Mouse (Mus musculus) small intestine, adult 2 months (tissue): ENCODE results near the gene Kif5a.

Experiments
- CTCF ChIP-seq: fragments of 200-500 bp; IDR thresholded peaks from 2 replicates; pipeline ENCODE4 v1.5.1; 2012; ENCODE audit warnings: low read depth, mild to moderate bottlenecking, control low read depth, inconsistent platforms, low read length, moderate library complexity, mixed read lengths; ENCODE audit not compliant: insufficient replicate concordance, insufficient read length; ENCODE audit errors: extremely low read depth
- POLR2A ChIP-seq: fragments of 200-500 bp; IDR thresholded peaks from 2 replicates; pipeline ENCODE4 v1.6.1; 2012; ENCODE audit warnings: low read depth, mild to moderate bottlenecking, control low read depth, inconsistent platforms, low read length, moderate library complexity

GRCm38 (mm10) chr10:127197104-127197503 is 66.0 kb downstream of the Kif5a start:
- TF ChIP-seq CTCF (no peak), POLR2A (no peak)
